In the genomic region with DNA sequence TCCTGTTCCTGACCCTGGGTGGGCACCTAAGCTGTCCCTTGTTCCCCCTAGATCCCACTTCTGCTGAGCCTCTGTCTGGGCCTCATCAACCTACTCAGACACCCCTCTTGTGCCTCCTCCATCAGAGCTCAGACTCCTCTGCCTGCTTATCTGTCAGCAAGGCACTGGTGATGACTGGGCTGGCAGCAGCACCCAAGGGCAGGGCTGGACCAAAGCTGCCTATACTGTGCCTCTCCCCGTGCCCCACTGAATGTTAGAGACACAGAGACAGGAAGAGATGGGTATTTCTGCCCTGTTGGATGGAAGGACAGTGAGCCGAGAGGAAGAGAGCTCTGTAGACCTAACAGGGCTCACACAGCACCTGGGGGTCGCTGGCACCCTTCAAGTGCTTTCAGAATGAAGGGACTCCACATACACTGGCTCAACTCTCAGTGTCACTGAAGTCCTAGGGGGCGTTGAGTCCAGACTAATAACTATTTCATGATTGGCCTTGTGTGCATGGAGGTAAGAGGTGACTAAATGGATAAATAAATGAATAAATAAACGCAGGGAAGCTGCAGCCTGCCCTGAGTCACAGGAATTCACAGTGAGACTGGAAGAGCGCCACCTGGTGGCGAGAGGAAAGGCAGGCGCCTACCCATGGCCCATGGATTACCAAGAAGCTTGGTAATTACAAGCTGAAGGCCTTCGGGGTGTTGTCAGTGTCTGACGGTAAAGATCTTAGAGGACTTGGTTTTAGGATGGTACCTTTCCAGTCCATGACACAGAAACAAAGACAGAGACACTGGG, we compare ENCODE assay signal across 8 mouse cellular contexts. TPM values are rescaled to one million over a fixed set of nuclear protein-coding genes. Genes with fewer than 3 reads are reported as not detected.
A peak's percentile ranks its signal among the peaks of the same experiment; 100 is the strongest.
DNase-seq lines count a peak whose midpoint lies in the region; ATAC-seq lines count a peak whose summit lies in the region.

No protein-coding gene starts in this region.

- H3K27me3 ChIP-seq in intestine, embryonic 16.5 days (replicated peaks; ENCODE audit: control insufficient read depth, insufficient read depth, low read length): no peaks in the 10 kb centered on the region
- no peaks in the 10 kb centered on the region for H3K27me3 ChIP-seq in midbrain, embryonic 11.5 days (ENCODE audit: control insufficient read depth, insufficient read depth, low read length)

- intact Hi-C loops in left cerebral cortex, postnatal 36 days (cut with DNase I): loop anchor here (5.0 kb wide), 1 partner anchor 189 kb away; a partner anchor contains a TSS

- DNase-seq in gastrocnemius, adult 18-20 months (ENCODE audit: low spot score): peak; percentile 76
- DNase-seq in gastrocnemius, postnatal 25 days: no peak
- DNase-seq in left cerebral cortex, postnatal 36 days (ENCODE audit: low spot score in 2 of 2): peak; percentile 76 to 77
- peak; percentile 97 for DNase-seq in midbrain, embryonic 11.5 days (ENCODE audit: low spot score, missing footprints)
- peak; percentile 71 for DNase-seq in spleen, adult 12 weeks (ENCODE audit: low spot score)

- H3K9me3 ChIP-seq in intestine, embryonic 16.5 days (ENCODE audit: control insufficient read depth, low read length): no peaks in the 10 kb centered on the region
- H3K9me3 ChIP-seq in midbrain, embryonic 11.5 days (ENCODE audit: control insufficient read depth, low read length): no peaks in the 10 kb centered on the region

- no peak overlapping the region for H3K4me2 ChIP-seq in intestine, embryonic 16.5 days (ENCODE audit: low read depth, low read length)
- no peak overlapping the region for H3K4me2 ChIP-seq in midbrain, embryonic 11.5 days

- H3K27ac ChIP-seq in intestine, embryonic 16.5 days (ENCODE audit: low read length): no peak overlapping the region
- H3K27ac ChIP-seq in midbrain, embryonic 11.5 days (ENCODE audit: low read depth, low read length): no peak overlapping the region

- 0 out of 2 replicates have a peak, but pooled peaks cover 5% of the 10 kb centered on the region for H3K36me3 ChIP-seq in intestine, embryonic 16.5 days (ENCODE audit: control insufficient read depth, insufficient read depth, low read length)
- no peaks in the 10 kb centered on the region; the same call in 1 of the 2 replicates for H3K36me3 ChIP-seq in midbrain, embryonic 11.5 days (ENCODE audit: control insufficient read depth, insufficient read depth, low read length)

- H3K9ac ChIP-seq in intestine, embryonic 16.5 days (ENCODE audit: low read depth, low read length): no peak overlapping the region
- H3K9ac ChIP-seq in midbrain, embryonic 11.5 days (ENCODE audit: low read length): no peak overlapping the region

- 26% methylated on average over 10 of the region's 10 CpGs for WGBS in intestine, embryonic 16.5 days
- WGBS in midbrain, embryonic 11.5 days: 31% methylated on average over 10 of the region's 10 CpGs

- H3K4me1 ChIP-seq in intestine, embryonic 16.5 days (ENCODE audit: control insufficient read depth, insufficient read depth, low read length): no peaks in the 10 kb centered on the region
- no peaks in the 10 kb centered on the region for H3K4me1 ChIP-seq in midbrain, embryonic 11.5 days (ENCODE audit: control insufficient read depth, insufficient read depth, low read length)

- peak; percentile 86 for ATAC-seq in common myeloid progenitor, adult 5-6 weeks (replicated peaks; ENCODE audit: low read depth, poor library complexity, severe bottlenecking)
- ATAC-seq in granulocyte monocyte progenitor cell, adult 5-6 weeks (replicated peaks; ENCODE audit: poor library complexity, severe bottlenecking): peak; percentile 73
- peak; percentile 85 for ATAC-seq in intestine, embryonic 16.5 days
- ATAC-seq in midbrain, embryonic 11.5 days (ENCODE audit: low FRiP score): peak; percentile 65

- H3K4me3 ChIP-seq in intestine, embryonic 16.5 days (ENCODE audit: low read length): no peak overlapping the region
- no peak overlapping the region for H3K4me3 ChIP-seq in midbrain, embryonic 11.5 days (ENCODE audit: low read depth, low read length)

RNA-seq across cellular contexts. Expression of a gene that starts 3.2 kb away (rescaled TPM):
- total RNA-seq in gastrocnemius, adult 18-20 months (2021): not detected
- under 1 TPM; 0.13 to 0.18 TPM for total RNA-seq in gastrocnemius, postnatal 25 days (2021)
- 1.1 TPM in 1 of 2 replicates, not detected in the other for total RNA-seq in common myeloid progenitor, adult 5-6 weeks (2017)
- total RNA-seq in granulocyte monocyte progenitor cell, adult 5-6 weeks (2014; fragmentation: Nextera tagmentation): 1.4 TPM in 1 of 2 replicates, not detected in the other
- total RNA-seq in granulocyte monocyte progenitor cell, adult 5-6 weeks (2017): 0.05 and 0.09 TPM in 2 replicates
- polyA plus RNA-seq in intestine, embryonic 16.5 days (2015; fragmentation: Nextera tagmentation; extraction: Ambion mirVana): 0.26 and 0.49 TPM in 2 replicates
- under 1 TPM in 1 of 2 experiments, not detected in 1; 0.22 TPM for total RNA-seq in left cerebral cortex, postnatal 36 days (2021)
- 0.18 and 0.21 TPM in 2 replicates for polyA plus RNA-seq in midbrain, embryonic 11.5 days (2014; fragmentation: Nextera tagmentation; extraction: Ambion mirVana)

RNA-seq across cellular contexts. Expression of a gene that starts 26.8 kb away (rescaled TPM):
- total RNA-seq in gastrocnemius, adult 18-20 months (2021): 10 to 100 TPM; 15.1 to 16.1 TPM
- 10 to 100 TPM; 14.9 to 15.0 TPM for total RNA-seq in gastrocnemius, postnatal 25 days (2021)
- 5.5 and 6.0 TPM in 2 replicates for total RNA-seq in common myeloid progenitor, adult 5-6 weeks (2017)
- total RNA-seq in granulocyte monocyte progenitor cell, adult 5-6 weeks (2014; fragmentation: Nextera tagmentation): 3.8 and 10.6 TPM in 2 replicates
- total RNA-seq in granulocyte monocyte progenitor cell, adult 5-6 weeks (2017): 3.8 and 6.3 TPM in 2 replicates
- 65.6 and 73.0 TPM in 2 replicates for polyA plus RNA-seq in intestine, embryonic 16.5 days (2015; fragmentation: Nextera tagmentation; extraction: Ambion mirVana)
- 100 to 1,000 TPM; 818 to 936 TPM for total RNA-seq in left cerebral cortex, postnatal 36 days (2021)
- polyA plus RNA-seq in midbrain, embryonic 11.5 days (2014; fragmentation: Nextera tagmentation; extraction: Ambion mirVana): 62.5 and 63.5 TPM in 2 replicates

RNA-seq across cellular contexts. Expression of a gene that starts 26.8 kb away (rescaled TPM):
- total RNA-seq in gastrocnemius, adult 18-20 months (2021): 100 to 1,000 TPM; 103 to 116 TPM
- 100 to 1,000 TPM in 1 of 2 experiments, 10 to 100 TPM in 1; 88.3 to 110 TPM for total RNA-seq in gastrocnemius, postnatal 25 days (2021)
- total RNA-seq in common myeloid progenitor, adult 5-6 weeks (2017): 15.0 and 18.0 TPM in 2 replicates
- total RNA-seq in granulocyte monocyte progenitor cell, adult 5-6 weeks (2014; fragmentation: Nextera tagmentation): 16.9 and 18.4 TPM in 2 replicates
- total RNA-seq in granulocyte monocyte progenitor cell, adult 5-6 weeks (2017): 4.7 and 6.6 TPM in 2 replicates
- polyA plus RNA-seq in intestine, embryonic 16.5 days (2015; fragmentation: Nextera tagmentation; extraction: Ambion mirVana): 21.5 and 21.8 TPM in 2 replicates
- total RNA-seq in left cerebral cortex, postnatal 36 days (2021): 10 to 100 TPM; 29.4 to 31.1 TPM
- polyA plus RNA-seq in midbrain, embryonic 11.5 days (2014; fragmentation: Nextera tagmentation; extraction: Ambion mirVana): 24.6 and 26.5 TPM in 2 replicates

RNA-seq across cellular contexts. Expression of a gene that starts 27.1 kb away (rescaled TPM):
- 1 to 10 TPM; 5.2 to 6.6 TPM for total RNA-seq in gastrocnemius, adult 18-20 months (2021)
- 10 to 100 TPM; 11.6 to 13.0 TPM for total RNA-seq in gastrocnemius, postnatal 25 days (2021)
- total RNA-seq in common myeloid progenitor, adult 5-6 weeks (2017): 1.2 and 1.8 TPM in 2 replicates
- 0.13 and 1.4 TPM in 2 replicates for total RNA-seq in granulocyte monocyte progenitor cell, adult 5-6 weeks (2014; fragmentation: Nextera tagmentation)
- 0.52 and 0.62 TPM in 2 replicates for total RNA-seq in granulocyte monocyte progenitor cell, adult 5-6 weeks (2017)
- 2.2 and 2.6 TPM in 2 replicates for polyA plus RNA-seq in intestine, embryonic 16.5 days (2015; fragmentation: Nextera tagmentation; extraction: Ambion mirVana)
- under 1 TPM; 0.25 to 0.48 TPM for total RNA-seq in left cerebral cortex, postnatal 36 days (2021)
- 0.77 and 0.85 TPM in 2 replicates for polyA plus RNA-seq in midbrain, embryonic 11.5 days (2014; fragmentation: Nextera tagmentation; extraction: Ambion mirVana)

RNA-seq across cellular contexts. Expression of a gene that starts 39.5 kb away (rescaled TPM):
- 1 to 10 TPM; 6.9 to 8.4 TPM for total RNA-seq in gastrocnemius, adult 18-20 months (2021)
- total RNA-seq in gastrocnemius, postnatal 25 days (2021): 1 to 10 TPM; 6.8 to 7.5 TPM
- total RNA-seq in common myeloid progenitor, adult 5-6 weeks (2017): 11.5 and 14.0 TPM in 2 replicates
- 1.9 and 2.2 TPM in 2 replicates for total RNA-seq in granulocyte monocyte progenitor cell, adult 5-6 weeks (2014; fragmentation: Nextera tagmentation)
- total RNA-seq in granulocyte monocyte progenitor cell, adult 5-6 weeks (2017): 3.7 and 8.9 TPM in 2 replicates
- 40.9 and 43.4 TPM in 2 replicates for polyA plus RNA-seq in intestine, embryonic 16.5 days (2015; fragmentation: Nextera tagmentation; extraction: Ambion mirVana)
- 10 to 100 TPM; 17.2 to 20.0 TPM for total RNA-seq in left cerebral cortex, postnatal 36 days (2021)
- 13.4 and 15.5 TPM in 2 replicates for polyA plus RNA-seq in midbrain, embryonic 11.5 days (2014; fragmentation: Nextera tagmentation; extraction: Ambion mirVana)

Comparison
In these comparisons a context has a peak if more than half of its experiments do, and no peak if none do; other contexts are left out.
1. RNA of a gene that starts 26.8 kb away (total RNA-seq): 818 to 936 TPM in left cerebral cortex, postnatal 36 days; 15.1 to 16.1 TPM in gastrocnemius, adult 18-20 months, 14.9 to 15.0 TPM in gastrocnemius, postnatal 25 days, 3.8 to 10.6 TPM in granulocyte monocyte progenitor cell, adult 5-6 weeks and 5.5 to 6.0 TPM in common myeloid progenitor, adult 5-6 weeks; every median in the first group is over 10 times any median in the second.
2. Peak in every context shown above with its lines, with median percentiles within 50 percentile points of each other: ATAC-seq.